Mouse (Mus musculus): Measurements from ENCODE around the gene Slc5a9. TPM values are rescaled to one million over a fixed set of nuclear protein-coding genes. Genes with fewer than 3 reads are reported as not detected.

Gene Slc5a9
- total RNA-seq, 1 experiment from 2014 or later: not detected

Other genes starting within 250 kb of the Slc5a9 start
- 30.7 to 44.0 TPM (median 31.1 TPM) in 3 replicates for gene Spata6, start 182.9 kb downstream of the Slc5a9 start, total RNA-seq (2017)
- gene Skint8, start 16.5 kb upstream of the Slc5a9 start, total RNA-seq (2017): not detected in 3 replicates
- gene Skint7, start 70.0 kb upstream of the Slc5a9 start, total RNA-seq (2017): not detected in 3 replicates
- gene Skint1, start 103.4 kb upstream of the Slc5a9 start, total RNA-seq (2017): not detected in 3 replicates
- not detected in 3 replicates for gene Skint4, start 169.1 kb upstream of the Slc5a9 start, total RNA-seq (2017)

Data from monocyte, adult 5-6 weeks (primary cell).